Comparison of ENCODE assay signal across 8 mouse cellular contexts in genomic region chr12:59067095-59067494, GRCm38 (mm10). TPM values are rescaled to one million over a fixed set of nuclear protein-coding genes. Genes with fewer than 3 reads are reported as not detected.
DNase-seq lines count a peak whose midpoint lies in the region; ATAC-seq and TF ChIP-seq lines count a peak whose summit lies in the region.

No protein-coding gene starts in this region.

- peak overlapping the region; percentile 98 for H3K9ac ChIP-seq in hindbrain, embryonic 12.5 days

- peak overlapping the region; percentile 99 for H3K27ac ChIP-seq in left cerebral cortex, adult 2 months
- peak overlapping the region; percentile 90 for H3K27ac ChIP-seq in hindbrain, embryonic 12.5 days

- intact Hi-C loops in left cerebral cortex, adult 2 months (cut with DNase I), result loop anchor here (2.0 kb wide), 1 partner anchor 152 kb away; the partner anchor contains the start of gene Fbxo33

- DNase-seq in left cerebral cortex, adult 2 months (ENCODE audit: extremely low spot score in 1 of 2, low spot score in 2 of 2), result no peak
- DNase-seq in left cerebral cortex, adult 11 months (ENCODE audit: low spot score), result no peak
- peak; percentile 38 for DNase-seq in embryo, embryonic 10.5 days (ENCODE audit: low spot score)
- DNase-seq in lung, postnatal 10 days, result peak; percentile 50
- peak; percentile 50 to 54 for DNase-seq in thymus, adult 18-20 months
- DNase-seq in cerebellum, postnatal 10 days, result no peak
- DNase-seq in kidney, adult 11 months, result no peak

- no peaks in the 10 kb centered on the region for H3K9me3 ChIP-seq in hindbrain, embryonic 12.5 days (replicated peaks)

- H3K4me2 ChIP-seq in hindbrain, embryonic 12.5 days (replicated peaks), result peak overlapping the region; percentile 89

- peaks cover 38% of the 10 kb centered on the region for H3K36me3 ChIP-seq in hindbrain, embryonic 12.5 days

- H3K4me1 ChIP-seq in hindbrain, embryonic 12.5 days, result peaks cover 11% of the 10 kb centered on the region

- no peak for TF ChIP-seq CTCF in left cerebral cortex, adult 2 months (IDR thresholded peaks at IDR 0.05)

- H3K27me3 ChIP-seq in hindbrain, embryonic 12.5 days, result 0 out of 2 replicates have a peak, but pooled peaks cover 3% of the 10 kb centered on the region

- peak; percentile 75 for ATAC-seq in hindbrain, embryonic 12.5 days (ENCODE audit: low FRiP score)

- under 1% methylated on average over 41 of the region's 41 CpGs for WGBS in hindbrain, embryonic 12.5 days

- H3K4me3 ChIP-seq in left cerebral cortex, adult 2 months, result peak overlapping the region; percentile 99
- peak overlapping the region; percentile 97 for H3K4me3 ChIP-seq in hindbrain, embryonic 12.5 days

RNA-seq across cellular contexts. Expression of gene Pnn, which starts 0.4 kb away (rescaled TPM):
- 10 to 100 TPM; 62.6 to 65.5 TPM for total RNA-seq in left cerebral cortex, adult 2 months (2021)
- 106 and 118 TPM in 2 replicates for polyA plus RNA-seq in hindbrain, embryonic 12.5 days (2016; fragmentation: Nextera tagmentation; extraction: Ambion mirVana)

RNA-seq across cellular contexts. Expression of gene Trappc6b, which starts 5.8 kb away (rescaled TPM):
- 100 to 1,000 TPM; 107 to 121 TPM for total RNA-seq in left cerebral cortex, adult 2 months (2021)
- 111 and 119 TPM in 2 replicates for polyA plus RNA-seq in hindbrain, embryonic 12.5 days (2016; fragmentation: Nextera tagmentation; extraction: Ambion mirVana)

RNA-seq across cellular contexts. Expression of gene Mia2, which starts 28.5 kb away (rescaled TPM):
- 10 to 100 TPM; 42.4 to 47.4 TPM for total RNA-seq in left cerebral cortex, adult 2 months (2021)
- 52.0 and 62.5 TPM in 2 replicates for polyA plus RNA-seq in hindbrain, embryonic 12.5 days (2016; fragmentation: Nextera tagmentation; extraction: Ambion mirVana)

RNA-seq across cellular contexts. Expression of gene Gemin2, which starts 53.9 kb away (rescaled TPM):
- total RNA-seq in left cerebral cortex, adult 2 months (2021), result 1 to 10 TPM; 7.0 to 7.3 TPM
- 21.9 and 22.0 TPM in 2 replicates for polyA plus RNA-seq in hindbrain, embryonic 12.5 days (2016; fragmentation: Nextera tagmentation; extraction: Ambion mirVana)

RNA-seq across cellular contexts. Expression of gene Sec23a, which starts 55.3 kb away (rescaled TPM):
- 100 to 1,000 TPM in 1 of 2 experiments, 10 to 100 TPM in 1; 98.9 to 103 TPM for total RNA-seq in left cerebral cortex, adult 2 months (2021)
- polyA plus RNA-seq in hindbrain, embryonic 12.5 days (2016; fragmentation: Nextera tagmentation; extraction: Ambion mirVana), result 108 and 121 TPM in 2 replicates

Comparison
In these comparisons a context has a peak if more than half of its experiments do, and no peak if none do; other contexts are left out.
1. DNase-seq: peak in embryo, embryonic 10.5 days (single experiment), lung, postnatal 10 days (single experiment) and thymus, adult 18-20 months (2 of 2); none in left cerebral cortex, adult 2 months (0 of 2), left cerebral cortex, adult 11 months (single experiment), cerebellum, postnatal 10 days (0 of 2) and kidney, adult 11 months (single experiment).